In genomic region chr14:59201604-59202215, GRCm38 (mm10) we compare ENCODE assay signal across 8 mouse cellular contexts. TPM values are rescaled to one million over a fixed set of nuclear protein-coding genes. Genes with fewer than 3 reads are reported as not detected.
A peak's percentile ranks its signal among the peaks of the same experiment; 100 is the strongest.
DNase-seq lines count a peak whose midpoint lies in the region; ATAC-seq and TF ChIP-seq lines count a peak whose summit lies in the region.

No protein-coding gene starts in this region.

- no peaks in the 10 kb centered on the region for H3K9me3 ChIP-seq in neural tube, embryonic 12.5 days

- no peak for DNase-seq in liver, adult 2 months (ENCODE audit: extremely low read depth, low read depth, low spot score)
- DNase-seq in liver = no peak
- no peak for DNase-seq in spleen, postnatal 36 days (ENCODE audit: low spot score in 2 of 2)
- no peak for DNase-seq in adrenal gland, postnatal 14 days
- DNase-seq in frontal cortex, postnatal 25 days (ENCODE audit: low spot score in 2 of 2) = no peak

- no peak for TF ChIP-seq CTCF in liver, adult 2 months (IDR thresholded peaks at IDR 0.05; ENCODE audit: low read depth, low read length)

- ATAC-seq in common myeloid progenitor, adult 5-6 weeks (replicated peaks; ENCODE audit: low read depth, poor library complexity, severe bottlenecking) = peak; percentile 15; the same call in 1 of the 2 replicates
- ATAC-seq in inflammation-experienced regulatory T-cells, adult 6 months = peak; percentile 49
- ATAC-seq in neural tube, embryonic 12.5 days (ENCODE audit: low FRiP score, low read depth) = no peak

- H3K4me1 ChIP-seq in liver, adult 2 months (ENCODE audit: control insufficient read depth, insufficient read depth, low read length) = peaks cover 35% of the 10 kb centered on the region
- peaks cover 38% of the 10 kb centered on the region for H3K4me1 ChIP-seq in neural tube, embryonic 12.5 days

- H3K4me2 ChIP-seq in neural tube, embryonic 12.5 days (replicated peaks) = peak overlapping the region; percentile 72

- peak overlapping the region; percentile 88 for H3K4me3 ChIP-seq in liver, adult 2 months (ENCODE audit: insufficient read depth, low read depth, low read length)
- peak overlapping the region; percentile 79 for H3K4me3 ChIP-seq in neural tube, embryonic 12.5 days

- no peaks in the 10 kb centered on the region for H3K27me3 ChIP-seq in liver, adult 2 months (ENCODE audit: control insufficient read depth, insufficient read depth, low read length)
- H3K27me3 ChIP-seq in neural tube, embryonic 12.5 days (replicated peaks) = no peaks in the 10 kb centered on the region

- no peak for TF ChIP-seq POLR2A in liver, adult 2 months (IDR thresholded peaks at IDR 0.05; ENCODE audit: extremely low read depth, insufficient read depth, low read length)

- H3K36me3 ChIP-seq in liver, adult 2 months (ENCODE audit: control insufficient read depth, insufficient read depth, low read length) = no peaks in the 10 kb centered on the region
- H3K36me3 ChIP-seq in neural tube, embryonic 12.5 days = no peaks in the 10 kb centered on the region

- peaks cover 5% of the 10 kb centered on the region; the same call in 1 of the 2 replicates for H3K79me2 ChIP-seq in liver, adult 2 months (ENCODE audit: control insufficient read depth, insufficient read depth, low read length)

- WGBS in liver, adult 2 months = 2% methylated on average over 21 of the region's 21 CpGs
- 1% methylated on average over 21 of the region's 21 CpGs for WGBS in neural tube, embryonic 12.5 days

- H3K9ac ChIP-seq in liver, adult 2 months (ENCODE audit: low read depth, low read length) = peak overlapping the region; percentile 92
- peak overlapping the region; percentile 90 for H3K9ac ChIP-seq in neural tube, embryonic 12.5 days

- H3K27ac ChIP-seq in liver, adult 2 months (replicated peaks; ENCODE audit: insufficient read depth, low read depth, low read length) = peak overlapping the region; percentile 88
- peak overlapping the region; percentile 97 for H3K27ac ChIP-seq in neural tube, embryonic 12.5 days

RNA-seq across cellular contexts. Expression of gene Rcbtb1, which starts 0.7 kb away (rescaled TPM):
- 39.0 and 42.0 TPM in 2 replicates for total RNA-seq in liver, adult 2 months (2014; rRNA removed)
- 19.8 and 25.5 TPM in 2 replicates for polyA plus RNA-seq in liver, adult 2 months (2012; rRNA removed)
- 16.5 and 17.3 TPM in 2 replicates for total RNA-seq in common myeloid progenitor, adult 5-6 weeks (2017)
- polyA plus RNA-seq in inflammation-experienced regulatory T-cells, adult 6 months (2017; shearing (Covaris generic)) = 10 to 100 TPM; 17.5 to 25.0 (median 24.1) TPM
- 98.8 and 100 TPM in 2 replicates for polyA plus RNA-seq in neural tube, embryonic 12.5 days (2016; fragmentation: Nextera tagmentation; extraction: Ambion mirVana)
- total RNA-seq in adrenal gland, postnatal 14 days (2021) = 25.5 and 32.2 TPM in 2 replicates

RNA-seq across cellular contexts. Expression of gene Gm5142, which starts 23.2 kb away (rescaled TPM):
- not detected in 2 replicates for total RNA-seq in liver, adult 2 months (2014; rRNA removed)
- not detected in 2 replicates for polyA plus RNA-seq in liver, adult 2 months (2012; rRNA removed)
- total RNA-seq in common myeloid progenitor, adult 5-6 weeks (2017) = not detected in 2 replicates
- polyA plus RNA-seq in inflammation-experienced regulatory T-cells, adult 6 months (2017; shearing (Covaris generic)) = not detected
- polyA plus RNA-seq in neural tube, embryonic 12.5 days (2016; fragmentation: Nextera tagmentation; extraction: Ambion mirVana) = not detected in 2 replicates
- total RNA-seq in adrenal gland, postnatal 14 days (2021) = not detected in 2 replicates

RNA-seq across cellular contexts. Expression of gene Gm6904, which starts 58.3 kb away (rescaled TPM):
- 0.18 and 0.47 TPM in 2 replicates for total RNA-seq in liver, adult 2 months (2014; rRNA removed)
- not detected in 2 replicates for polyA plus RNA-seq in liver, adult 2 months (2012; rRNA removed)
- 3.2 TPM in 1 of 2 replicates, not detected in the other for total RNA-seq in common myeloid progenitor, adult 5-6 weeks (2017)
- 10 to 100 TPM; 13.8 to 14.7 (median 13.9) TPM for polyA plus RNA-seq in inflammation-experienced regulatory T-cells, adult 6 months (2017; shearing (Covaris generic))
- polyA plus RNA-seq in neural tube, embryonic 12.5 days (2016; fragmentation: Nextera tagmentation; extraction: Ambion mirVana) = not detected in 2 replicates
- not detected in 2 replicates for total RNA-seq in adrenal gland, postnatal 14 days (2021)

RNA-seq across cellular contexts. Expression of gene 1700129C05Rik, which starts 59.0 kb away (rescaled TPM):
- total RNA-seq in liver, adult 2 months (2014; rRNA removed) = not detected in 2 replicates
- polyA plus RNA-seq in liver, adult 2 months (2012; rRNA removed) = not detected in 2 replicates
- not detected in 2 replicates for total RNA-seq in common myeloid progenitor, adult 5-6 weeks (2017)
- not detected for polyA plus RNA-seq in inflammation-experienced regulatory T-cells, adult 6 months (2017; shearing (Covaris generic))
- polyA plus RNA-seq in neural tube, embryonic 12.5 days (2016; fragmentation: Nextera tagmentation; extraction: Ambion mirVana) = not detected in 2 replicates
- total RNA-seq in adrenal gland, postnatal 14 days (2021) = not detected in 2 replicates
